Mouse (Mus musculus): ENCODE data around the gene Map6. TPM values are rescaled to one million over a fixed set of nuclear protein-coding genes. Genes with fewer than 3 reads are reported as not detected.
"Not testable (repeated sequence)": the region's sequence is repeated elsewhere in the genome, so short reads cannot be mapped to it uniquely, and the experiment has no call there.

Gene Map6
- polyA plus RNA-seq, 1 experiment from 2014 or later: 27.9 TPM

DNA sequence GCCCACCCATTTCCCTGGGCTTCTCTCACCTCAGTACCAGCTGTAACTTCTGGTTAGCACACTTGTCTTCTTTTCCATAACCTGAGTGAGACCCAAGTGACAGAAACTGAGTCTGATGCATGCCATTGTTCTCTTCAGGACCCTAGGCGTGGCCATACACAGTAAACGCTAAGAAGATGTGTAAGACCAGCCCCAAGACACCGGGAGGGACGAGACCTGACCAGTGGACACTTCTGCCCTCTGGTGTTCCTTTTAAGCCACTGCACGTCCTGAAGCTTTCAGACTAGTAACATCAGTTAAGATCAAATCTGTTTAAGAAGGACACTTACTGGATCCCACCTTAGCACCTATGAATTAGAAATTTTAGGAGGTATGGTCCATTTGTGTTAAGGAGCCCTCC lies 97.8 kb downstream of the Map6 start:
- H3K4me1 ChIP-seq: peaks cover 27% of the 10 kb centered on the region
- no peak overlapping the region for H3K4me3 ChIP-seq
- H3K9me3 ChIP-seq (replicated peaks): 0 out of 2 replicates have a peak, but pooled peaks cover 6% of the 10 kb centered on the region
- peak overlapping the region; percentile 18; the same call in 1 of the 2 replicates for H3K27ac ChIP-seq (replicated peaks)
- DNase-seq (ENCODE audit: low spot score): peak; percentile 75
- no peaks in the 10 kb centered on the region for H3K36me3 ChIP-seq
- under 1% methylated on average over 5 of the region's 5 CpGs for WGBS
- 0 out of 2 replicates have a peak, but pooled peaks cover 8% of the 10 kb centered on the region for H3K27me3 ChIP-seq (ENCODE audit: low read depth, poor library complexity, severe bottlenecking)

DNA sequence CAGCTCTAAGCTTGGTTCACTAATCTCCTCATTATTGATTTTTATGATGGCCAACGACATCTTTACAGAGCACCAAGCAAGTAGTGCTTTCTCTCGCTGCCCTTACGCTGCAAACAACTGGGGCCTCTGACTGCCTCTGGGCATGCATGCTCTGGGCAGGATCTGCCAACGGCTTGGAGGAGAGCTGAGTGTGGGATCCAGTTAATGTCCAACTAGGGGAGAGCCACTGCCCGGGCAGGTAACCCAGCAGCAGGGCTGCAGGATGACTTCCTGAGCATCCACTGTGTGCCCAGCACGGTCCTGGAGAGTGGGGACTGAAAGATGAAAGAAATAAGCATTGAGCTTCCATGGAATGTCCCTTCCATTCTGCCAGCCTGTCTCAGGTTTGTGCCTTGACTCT lies 99.5 kb downstream of the Map6 start:
- no peak overlapping the region for H3K4me3 ChIP-seq
- WGBS: 79% methylated on average over 6 of the region's 6 CpGs

DNA sequence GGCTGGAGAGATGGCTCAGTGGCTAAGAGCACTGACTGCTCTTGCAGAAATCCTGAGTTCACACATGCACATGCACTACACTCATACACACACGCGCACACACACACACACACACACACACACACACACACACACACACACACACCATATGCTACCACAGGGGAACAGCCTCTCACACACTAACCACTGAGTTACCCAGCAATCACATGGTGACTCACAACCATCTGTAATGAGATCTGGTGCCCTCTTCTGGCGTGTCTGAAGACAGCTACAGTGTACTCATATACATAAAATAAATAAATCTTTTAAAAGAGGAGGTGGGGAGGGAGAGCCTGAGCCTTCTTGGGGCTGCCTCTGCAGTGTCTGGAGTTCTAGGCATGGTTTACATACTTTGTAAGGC lies 107.1 kb downstream of the Map6 start:
- not testable (repeated sequence) for H3K27me3 ChIP-seq (ENCODE audit: low read depth, poor library complexity, severe bottlenecking); DNase-seq (ENCODE audit: low spot score); H3K4me3 ChIP-seq; H3K9me3 ChIP-seq (replicated peaks); H3K27ac ChIP-seq (replicated peaks); H3K36me3 ChIP-seq
- 71% methylated on average over 3 of the region's 3 CpGs for WGBS
- H3K4me1 ChIP-seq: peaks cover 11% of the 10 kb centered on the region

More for the DNA sequence above, 99.5 kb downstream of the Map6 start:
- no peak for DNase-seq (ENCODE audit: low spot score)
- Histone ChIP-seq H3K4me1 (peaks cover 10% of the 10 kb centered on the region; the same call in 1 of the 2 replicates), H3K27ac (replicated peaks) (peak overlapping the region; percentile 30), H3K27me3 (ENCODE audit: low read depth, poor library complexity, severe bottlenecking) (0 out of 2 replicates have a peak, but pooled peaks cover 8% of the 10 kb centered on the region), H3K36me3 (no peaks in the 10 kb centered on the region), H3K9me3 (replicated peaks) (0 out of 2 replicates have a peak, but pooled peaks cover 6% of the 10 kb centered on the region)

DNA sequence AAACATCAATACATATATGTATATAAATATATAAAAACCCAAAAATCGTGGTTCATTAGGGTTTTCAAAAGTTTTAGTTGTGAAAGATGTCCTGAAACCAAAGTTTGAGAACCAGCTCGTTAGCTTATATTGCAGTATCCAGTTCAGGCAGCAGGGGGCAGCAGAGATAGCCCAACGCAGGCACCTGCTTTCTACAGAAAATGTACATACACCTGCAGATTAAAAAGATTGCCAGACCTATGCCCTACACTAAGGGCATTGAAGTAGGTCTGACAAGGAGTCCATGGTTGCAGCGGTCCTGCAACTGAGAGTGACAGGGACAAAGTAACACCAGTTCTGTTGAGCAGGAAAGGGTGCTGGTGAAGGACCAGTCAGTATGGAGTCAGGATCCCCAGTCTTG lies 108.2 kb downstream of the Map6 start:
- peaks cover 21% of the 10 kb centered on the region for H3K4me1 ChIP-seq
- 0 out of 2 replicates have a peak, but pooled peaks cover 5% of the 10 kb centered on the region for H3K27me3 ChIP-seq (ENCODE audit: low read depth, poor library complexity, severe bottlenecking)
- DNase-seq (ENCODE audit: low spot score): peak; percentile 64
- no peaks in the 10 kb centered on the region for H3K36me3 ChIP-seq
- H3K27ac ChIP-seq (replicated peaks): no peak overlapping the region
- WGBS: 7% methylated on average over 4 of the region's 4 CpGs
- H3K9me3 ChIP-seq (replicated peaks): no peaks in the 10 kb centered on the region
- H3K4me3 ChIP-seq: no peak overlapping the region

DNA sequence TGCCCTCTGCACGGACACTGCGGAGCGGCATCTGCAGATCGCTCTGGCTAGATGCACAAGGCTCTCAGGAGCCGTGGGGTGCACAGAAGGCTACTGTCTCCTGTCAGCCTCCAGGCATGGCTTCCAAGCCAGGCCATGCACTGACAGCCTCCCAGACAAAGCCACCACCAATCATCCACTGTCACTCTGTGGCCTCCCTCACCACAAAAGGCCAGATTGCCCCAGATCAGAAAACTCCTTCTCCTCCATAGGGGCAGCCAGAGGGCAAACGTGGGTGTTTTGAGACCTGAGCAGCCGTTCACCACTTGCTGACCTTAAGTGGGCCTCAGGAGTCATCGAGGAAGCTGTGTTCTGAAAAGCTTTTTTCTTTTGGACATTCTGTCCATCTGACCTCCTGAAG lies 111.6 kb downstream of the Map6 start:
- Histone ChIP-seq H3K27me3 (ENCODE audit: low read depth, poor library complexity, severe bottlenecking) (peaks cover 25% of the 10 kb centered on the region), H3K9me3 (replicated peaks) (no peaks in the 10 kb centered on the region), H3K36me3 (no peaks in the 10 kb centered on the region), H3K4me3 (no peak overlapping the region), H3K4me1 (peaks cover 55% of the 10 kb centered on the region), H3K27ac (replicated peaks) (peak overlapping the region; percentile 10)
- no peak for DNase-seq (ENCODE audit: low spot score)
- 71% methylated on average over 8 of the region's 8 CpGs for WGBS

DNA sequence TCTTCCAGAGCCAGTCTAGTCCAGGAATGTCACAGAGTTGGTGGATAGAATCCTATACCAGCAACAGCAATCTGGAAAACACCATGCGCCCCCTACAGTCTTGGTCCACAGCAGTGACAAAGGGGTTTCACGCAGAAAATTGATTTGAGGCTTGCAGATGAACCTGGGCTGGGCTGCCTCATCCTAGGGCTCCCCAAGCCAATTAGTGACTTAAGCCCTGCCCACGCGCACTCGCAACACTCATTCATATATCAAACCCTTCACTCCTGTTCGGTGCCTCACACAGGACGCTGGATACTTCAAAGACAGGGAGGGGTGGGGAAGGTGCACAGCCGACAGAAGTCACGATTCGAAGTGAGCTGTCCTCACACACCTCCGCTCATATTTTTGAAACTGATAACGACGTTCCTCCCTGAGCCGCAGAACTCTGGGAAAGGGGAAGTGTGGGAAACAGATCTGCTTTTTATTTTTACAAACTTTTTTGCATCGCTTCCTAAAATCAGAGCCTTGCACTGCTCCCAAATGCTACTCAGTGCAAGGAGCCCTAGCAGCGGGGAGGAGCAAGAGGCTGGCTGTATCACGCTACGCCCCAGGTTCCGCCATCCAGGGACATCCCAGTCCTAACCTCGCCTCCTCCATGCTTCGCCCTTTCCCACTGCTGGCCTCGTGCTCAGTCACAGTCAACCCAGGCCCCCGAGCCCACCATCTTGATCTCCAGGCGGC lies 113.4 kb downstream of the Map6 start:
- peak overlapping the region; percentile 97 for H3K27ac ChIP-seq (replicated peaks)
- peak overlapping the region; percentile 78 for H3K4me3 ChIP-seq
- H3K4me1 ChIP-seq: peaks cover 70% of the 10 kb centered on the region
- no peaks in the 10 kb centered on the region for H3K36me3 ChIP-seq
- peak; percentile 77 for DNase-seq (ENCODE audit: low spot score)
- 1% methylated on average over 24 of the region's 24 CpGs for WGBS
- H3K27me3 ChIP-seq (ENCODE audit: low read depth, poor library complexity, severe bottlenecking): peaks cover 31% of the 10 kb centered on the region
- H3K9me3 ChIP-seq (replicated peaks): no peaks in the 10 kb centered on the region

DNA sequence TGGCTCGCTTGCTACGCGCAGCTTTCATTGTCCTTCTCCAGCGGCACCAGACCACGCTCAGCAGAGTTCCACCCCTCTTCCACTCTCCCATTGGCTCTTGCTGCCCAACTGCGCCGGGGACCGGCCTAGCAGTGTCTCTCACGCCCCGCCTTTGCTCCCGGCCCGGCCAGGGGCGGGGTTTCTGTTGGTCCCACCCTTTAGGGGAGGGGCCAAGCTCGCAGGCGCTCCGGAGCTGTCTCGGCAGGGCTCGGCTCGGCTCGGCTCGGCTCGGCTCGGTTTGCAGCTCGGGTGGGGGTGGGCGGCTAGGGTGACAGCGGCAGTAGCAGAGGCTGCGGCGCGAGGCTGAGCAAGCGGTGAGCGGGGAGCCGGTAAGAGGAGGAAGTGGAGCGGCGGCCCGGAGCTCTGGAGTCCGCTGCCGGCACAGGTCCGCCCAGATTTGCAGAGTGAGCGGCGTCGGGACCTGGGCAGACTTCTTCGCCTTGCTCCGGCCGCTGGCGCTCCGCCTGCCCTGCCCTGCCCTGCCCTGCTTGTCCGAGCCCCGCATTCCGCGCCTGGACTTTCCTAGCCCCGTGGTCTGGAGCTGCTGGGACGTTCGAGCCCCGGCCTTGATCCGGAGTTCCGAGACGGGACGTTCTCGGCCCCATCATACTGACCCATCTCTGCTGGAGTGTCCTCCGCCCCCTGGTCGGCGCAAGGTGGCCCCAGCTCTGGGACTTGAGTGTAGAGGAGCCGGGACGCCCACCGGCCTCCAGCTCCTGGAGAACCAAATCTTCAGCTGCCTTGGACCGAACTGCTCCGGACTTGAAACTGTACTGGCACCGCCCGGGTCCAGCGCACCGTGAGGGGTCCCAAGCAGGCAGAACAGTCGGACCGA lies 114.2 kb downstream of the Map6 start, which contains the start of gene Gdpd5:
Gene Gdpd5 (plus strand): TSS at position 201 of the 874 bp plus-strand sequence.
- Histone ChIP-seq H3K27ac (replicated peaks) (peak within 1 kb of the TSS; percentile 97), H3K27me3 (ENCODE audit: low read depth, poor library complexity, severe bottlenecking) (peaks cover 31% of the 10 kb centered on the region), H3K36me3 (no peaks in the 10 kb centered on the region), H3K9me3 (replicated peaks) (no peaks in the 10 kb centered on the region), H3K4me3 (peak within 1 kb of the TSS; percentile 78), H3K4me1 (peaks cover 78% of the 10 kb centered on the region)
- DNase-seq (ENCODE audit: low spot score): peak; percentile 100
- under 1% methylated on average over 69 of the region's 73 CpGs for WGBS

DNA sequence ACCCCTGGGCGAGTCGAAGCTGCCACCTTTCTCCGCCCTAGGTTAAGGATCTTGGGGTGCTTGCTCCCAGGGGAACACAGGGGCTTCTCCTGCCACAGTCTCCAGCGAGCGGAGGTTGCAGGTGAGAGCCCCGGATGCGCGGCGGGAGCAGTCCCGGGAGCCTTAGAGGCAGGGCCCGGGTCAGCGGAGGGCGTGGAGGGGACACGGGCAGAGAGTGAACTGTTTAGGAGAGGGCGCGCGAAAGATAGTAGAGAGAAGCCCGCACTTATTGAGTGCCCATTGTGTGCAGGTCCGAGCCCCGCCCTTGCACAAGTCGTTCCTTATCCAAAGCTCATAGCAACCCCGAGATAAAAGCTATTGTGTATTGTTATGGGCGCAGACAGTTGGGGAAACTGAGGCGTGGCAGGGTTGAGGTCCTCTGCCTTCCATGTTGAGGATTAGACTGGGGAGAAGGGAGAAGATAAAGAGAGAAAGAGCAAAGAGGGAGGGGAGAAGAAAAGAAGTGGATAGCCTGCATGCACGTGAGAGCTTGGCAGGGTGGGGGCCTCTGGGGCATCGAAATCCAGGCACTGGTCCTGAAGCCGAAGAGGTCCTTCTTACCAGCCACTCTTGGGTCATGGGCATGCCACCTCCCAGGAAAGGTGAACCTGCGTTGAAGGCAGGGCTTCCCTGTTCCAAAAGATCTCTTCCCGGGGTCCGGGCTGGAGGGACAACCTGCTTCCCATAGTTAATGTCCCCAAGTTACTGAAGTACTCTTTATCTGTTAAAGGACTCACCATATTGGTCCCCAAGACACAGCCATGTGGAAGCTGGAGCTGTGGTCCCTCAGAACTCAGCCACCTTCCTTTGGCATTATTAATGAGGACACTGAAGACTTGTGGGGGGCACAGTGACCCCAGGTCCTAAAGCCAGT lies 115.1 kb downstream of the Map6 start:
- DNase-seq (ENCODE audit: low spot score): no peak
- H3K4me1 ChIP-seq: peaks cover 85% of the 10 kb centered on the region
- peaks cover 7% of the 10 kb centered on the region for H3K36me3 ChIP-seq
- H3K27ac ChIP-seq (replicated peaks): peak overlapping the region; percentile 97
- H3K4me3 ChIP-seq: peak overlapping the region; percentile 78
- whole genome bisulfite sequencing: 11% methylated on average over 30 of the region's 30 CpGs
- H3K27me3 ChIP-seq (ENCODE audit: low read depth, poor library complexity, severe bottlenecking): peaks cover 31% of the 10 kb centered on the region
- no peaks in the 10 kb centered on the region for H3K9me3 ChIP-seq (replicated peaks)

DNA sequence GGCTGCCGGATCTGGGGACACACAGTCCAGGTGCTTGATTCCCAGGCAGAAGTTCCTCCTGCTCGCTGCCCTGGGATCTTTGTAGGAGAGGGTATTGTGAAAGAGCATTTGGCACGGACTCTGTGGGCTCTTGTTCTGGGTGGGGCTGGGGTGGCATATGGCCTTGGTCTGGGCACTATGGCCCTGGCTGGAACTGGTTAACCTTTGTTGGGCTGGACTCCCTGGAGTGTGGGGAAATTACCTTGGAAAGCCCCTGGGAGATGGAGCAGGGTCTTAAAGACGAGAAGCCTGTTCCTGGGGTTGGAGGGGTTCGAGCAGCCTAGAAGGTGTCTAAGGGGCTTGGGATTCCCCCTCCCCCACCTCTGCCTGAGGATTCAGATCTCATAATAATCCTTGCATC lies 116.0 kb downstream of the Map6 start:
- 66% methylated on average over 5 of the region's 5 CpGs for WGBS
- Histone ChIP-seq H3K27ac (replicated peaks) (peak overlapping the region; percentile 97), H3K4me1 (peaks cover 93% of the 10 kb centered on the region)

DNA sequence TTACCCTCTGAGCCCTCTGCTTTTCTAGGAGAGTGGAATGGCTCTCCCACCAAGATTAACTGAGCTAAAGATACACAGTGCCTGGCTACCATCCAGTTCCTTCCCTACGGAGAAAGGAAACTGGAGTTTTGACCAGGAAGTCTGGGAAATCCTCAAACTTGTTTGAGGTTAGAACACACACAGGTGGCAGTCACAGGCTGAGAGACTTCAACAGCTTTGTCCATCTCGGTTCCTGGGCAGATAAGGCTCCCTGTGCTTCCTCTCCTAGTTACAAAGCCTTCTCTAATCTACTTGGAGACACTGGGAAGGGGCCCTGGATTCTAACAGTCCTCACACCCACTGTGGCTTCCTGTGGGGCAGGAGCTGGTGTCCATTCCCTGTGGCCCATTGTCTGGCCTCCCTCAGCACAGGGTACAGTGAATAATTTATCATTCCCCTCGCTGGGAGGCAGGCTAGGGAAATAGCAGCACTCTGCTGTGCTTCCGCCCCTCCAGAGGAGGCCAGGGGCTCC lies 116.9 kb downstream of the Map6 start:
- Histone ChIP-seq H3K4me1 (peaks cover 93% of the 10 kb centered on the region), H3K4me3 (peak overlapping the region; percentile 78), H3K36me3 (peaks cover 25% of the 10 kb centered on the region), H3K27me3 (ENCODE audit: low read depth, poor library complexity, severe bottlenecking) (peaks cover 27% of the 10 kb centered on the region), H3K9me3 (replicated peaks) (no peaks in the 10 kb centered on the region), H3K27ac (replicated peaks) (peak overlapping the region; percentile 97)
- WGBS: 37% methylated on average over 4 of the region's 4 CpGs
- no peak for DNase-seq (ENCODE audit: low spot score)

More for the DNA sequence above, 116.0 kb downstream of the Map6 start:
- H3K36me3 ChIP-seq: peaks cover 16% of the 10 kb centered on the region
- peaks cover 29% of the 10 kb centered on the region for H3K27me3 ChIP-seq (ENCODE audit: low read depth, poor library complexity, severe bottlenecking)
- DNase-seq (ENCODE audit: low spot score): no peak
- H3K9me3 ChIP-seq (replicated peaks): no peaks in the 10 kb centered on the region
- H3K4me3 ChIP-seq: peak overlapping the region; percentile 78

DNA sequence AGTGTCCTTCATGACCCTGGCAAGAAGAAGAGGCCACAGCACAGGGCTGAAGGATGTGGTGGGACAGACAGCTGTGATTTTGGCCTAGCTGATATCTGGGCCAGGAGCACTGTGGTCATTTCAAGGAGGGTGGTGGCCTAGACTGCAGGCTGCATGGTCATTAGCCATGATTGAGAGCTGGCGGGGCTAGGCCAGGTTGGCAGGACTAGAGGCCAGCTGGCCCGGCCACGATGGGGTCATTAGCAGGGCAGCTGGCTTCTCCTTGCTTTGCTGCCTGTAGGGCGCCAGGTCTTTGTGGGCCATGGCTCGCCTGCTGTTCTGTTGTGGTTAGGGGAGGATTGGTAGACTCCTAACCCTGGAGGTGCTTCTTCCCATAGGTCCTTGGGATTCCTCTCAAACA lies 118.8 kb downstream of the Map6 start:
- Histone ChIP-seq H3K36me3 (peaks cover 26% of the 10 kb centered on the region), H3K4me1 (peaks cover 94% of the 10 kb centered on the region), H3K27ac (replicated peaks) (no peak overlapping the region), H3K27me3 (ENCODE audit: low read depth, poor library complexity, severe bottlenecking) (peaks cover 27% of the 10 kb centered on the region), H3K4me3 (no peak overlapping the region), H3K9me3 (replicated peaks) (no peaks in the 10 kb centered on the region)
- 73% methylated on average over 5 of the region's 5 CpGs for WGBS
- DNase-seq (ENCODE audit: low spot score): no peak

All from midbrain, embryonic 10.5 days (tissue).